12 mouse cellular contexts compared by ENCODE assay signal in the genomic region with DNA sequence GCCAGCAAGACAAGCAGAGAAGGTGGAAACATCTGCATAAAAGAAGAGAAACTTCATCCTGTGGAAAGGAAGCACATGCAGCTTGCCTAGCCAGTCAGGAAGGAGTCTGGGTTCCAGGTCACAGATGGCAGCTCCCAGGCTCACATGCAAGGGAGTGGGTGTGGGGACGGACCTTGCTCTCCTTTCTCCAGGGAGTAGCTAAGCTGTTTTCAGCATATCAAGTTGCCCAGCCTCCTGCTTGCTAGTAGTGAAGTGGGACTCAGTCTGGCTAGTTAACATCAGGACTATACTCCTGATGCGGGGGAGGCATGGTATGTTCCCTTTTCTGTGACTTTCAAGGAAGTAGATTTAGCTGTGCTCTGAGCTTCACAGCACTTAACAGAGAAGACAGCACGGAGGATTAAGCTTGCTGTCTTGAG.
DNase-seq lines count a peak whose midpoint lies in the region; ATAC-seq and TF ChIP-seq lines count a peak whose summit lies in the region.
"Had no signal": no experiment of that assay in that cellular context is flagged by ENCODE, and none has a peak within 500 bp of the region (broad histone marks: within the 10 kb centered on the region; RNA-seq: fewer than 3 reads in every experiment).

No protein-coding gene starts in this region.

- no peak overlapping the region for H3K27ac ChIP-seq in gastrocnemius, adult 2 months
- no peak overlapping the region for H3K27ac ChIP-seq in liver, embryonic 13.5 days
- H3K27ac ChIP-seq in liver, embryonic 12.5 days: no peak overlapping the region
- H3K27ac ChIP-seq in intestine, embryonic 16.5 days (ENCODE audit: low read length): no peak overlapping the region
- H3K27ac ChIP-seq in stomach, postnatal 0 days (replicated peaks): no peak overlapping the region
- H3K27ac ChIP-seq: embryonic facial prominence, embryonic 15.5 days; limb, embryonic 15.5 days; stomach, embryonic 15.5 days had no signal

- intact Hi-C loops in gastrocnemius, adult 2 months (cut with DNase I): no loop called here
- intact Hi-C loops in left cerebral cortex, postnatal 4 days (cut with DNase I): no loop called here

- H3K4me1 ChIP-seq in liver, embryonic 13.5 days (replicated peaks): 0 out of 2 replicates have a peak, but pooled peaks cover 3% of the 10 kb centered on the region
- H3K4me1 ChIP-seq in liver, embryonic 12.5 days: 0 out of 2 replicates have a peak, but pooled peaks cover 6% of the 10 kb centered on the region
- 0 out of 2 replicates have a peak, but pooled peaks cover 3% of the 10 kb centered on the region for H3K4me1 ChIP-seq in intestine, embryonic 16.5 days (ENCODE audit: control insufficient read depth, insufficient read depth, low read length)
- no peaks in the 10 kb centered on the region for H3K4me1 ChIP-seq in stomach, postnatal 0 days (replicated peaks; ENCODE audit: control insufficient read depth, insufficient read depth)
- H3K4me1 ChIP-seq: embryonic facial prominence, embryonic 15.5 days; limb, embryonic 15.5 days; stomach, embryonic 15.5 days had no signal

- no peaks in the 10 kb centered on the region for H3K36me3 ChIP-seq in liver, embryonic 13.5 days
- no peaks in the 10 kb centered on the region for H3K36me3 ChIP-seq in liver, embryonic 12.5 days
- H3K36me3 ChIP-seq in intestine, embryonic 16.5 days (ENCODE audit: control insufficient read depth, insufficient read depth, low read length): no peaks in the 10 kb centered on the region
- H3K36me3 ChIP-seq in stomach, postnatal 0 days (ENCODE audit: control insufficient read depth, insufficient read depth, low read length): no peaks in the 10 kb centered on the region
- H3K36me3 ChIP-seq: embryonic facial prominence, embryonic 15.5 days; limb, embryonic 15.5 days; stomach, embryonic 15.5 days had no signal

- peak; percentile 21 for DNase-seq in gastrocnemius, adult 2 months
- DNase-seq in gastrocnemius, adult 8-10 months (ENCODE audit: low spot score in 2 of 2): no peak
- DNase-seq in liver, embryonic 13.5 days: no peak
- DNase-seq in stomach, postnatal 0 days (ENCODE audit: low spot score): peak; percentile 22
- DNase-seq in left cerebral cortex, postnatal 4 days: no peak
- no peak for DNase-seq in gastrocnemius, postnatal 25 days
- DNase-seq: heart, postnatal 36 days had no signal

- no peak for TF ChIP-seq EP300 in stomach, postnatal 0 days (optimal IDR thresholded peaks at IDR 0.05)

- H3K4me3 ChIP-seq in gastrocnemius, adult 2 months: no peak overlapping the region
- H3K4me3 ChIP-seq in liver, embryonic 13.5 days (replicated peaks): no peak overlapping the region
- H3K4me3 ChIP-seq in liver, embryonic 12.5 days: no peak overlapping the region
- no peak overlapping the region for H3K4me3 ChIP-seq in intestine, embryonic 16.5 days (ENCODE audit: low read length)
- no peak overlapping the region for H3K4me3 ChIP-seq in stomach, postnatal 0 days (ENCODE audit: low read depth, low read length)
- H3K4me3 ChIP-seq: embryonic facial prominence, embryonic 15.5 days; limb, embryonic 15.5 days; stomach, embryonic 15.5 days had no signal

- ATAC-seq in liver, embryonic 13.5 days (ENCODE audit: low read depth): 0 out of 2 replicates have a peak, but pooled peaks have one; percentile 18
- no peak for ATAC-seq in liver, embryonic 12.5 days
- ATAC-seq in intestine, embryonic 16.5 days: peak; percentile 83
- no peak for ATAC-seq in stomach, postnatal 0 days (ENCODE audit: low FRiP score, low TSS enrichment)

- no peak for TF ChIP-seq CTCF in gastrocnemius, adult 2 months (IDR thresholded peaks at IDR 0.05)
- no peak for TF ChIP-seq CTCF in stomach, postnatal 0 days (IDR thresholded peaks at IDR 0.05; ENCODE audit: low read depth)

- H3K9me3 ChIP-seq in liver, embryonic 13.5 days (replicated peaks): no peaks in the 10 kb centered on the region
- H3K9me3 ChIP-seq in liver, embryonic 12.5 days (replicated peaks): no peaks in the 10 kb centered on the region
- no peaks in the 10 kb centered on the region for H3K9me3 ChIP-seq in intestine, embryonic 16.5 days (ENCODE audit: control insufficient read depth, low read length)
- no peaks in the 10 kb centered on the region for H3K9me3 ChIP-seq in stomach, postnatal 0 days (ENCODE audit: control insufficient read depth, low read length)
- H3K9me3 ChIP-seq: embryonic facial prominence, embryonic 15.5 days; limb, embryonic 15.5 days; stomach, embryonic 15.5 days had no signal

- H3K27me3 ChIP-seq in liver, embryonic 13.5 days: no peaks in the 10 kb centered on the region
- H3K27me3 ChIP-seq in liver, embryonic 12.5 days (replicated peaks): no peaks in the 10 kb centered on the region
- H3K27me3 ChIP-seq in intestine, embryonic 16.5 days (replicated peaks; ENCODE audit: control insufficient read depth, insufficient read depth, low read length): no peaks in the 10 kb centered on the region
- no peaks in the 10 kb centered on the region for H3K27me3 ChIP-seq in stomach, postnatal 0 days (ENCODE audit: control insufficient read depth, insufficient read depth, low read length)
- H3K27me3 ChIP-seq: embryonic facial prominence, embryonic 15.5 days; limb, embryonic 15.5 days; stomach, embryonic 15.5 days had no signal

- H3K4me2 ChIP-seq in liver, embryonic 13.5 days: no peak overlapping the region
- H3K4me2 ChIP-seq in liver, embryonic 12.5 days: no peak overlapping the region
- no peak overlapping the region for H3K4me2 ChIP-seq in intestine, embryonic 16.5 days (ENCODE audit: low read depth, low read length)
- no peak overlapping the region for H3K4me2 ChIP-seq in stomach, postnatal 0 days (replicated peaks; ENCODE audit: low read depth)
- H3K4me2 ChIP-seq: embryonic facial prominence, embryonic 15.5 days; limb, embryonic 15.5 days; stomach, embryonic 15.5 days had no signal

- no peak overlapping the region for H3K9ac ChIP-seq in liver, embryonic 13.5 days
- no peak overlapping the region for H3K9ac ChIP-seq in liver, embryonic 12.5 days
- H3K9ac ChIP-seq in intestine, embryonic 16.5 days (ENCODE audit: low read depth, low read length): no peak overlapping the region
- H3K9ac ChIP-seq in stomach, postnatal 0 days (ENCODE audit: low read length): no peak overlapping the region
- H3K9ac ChIP-seq: embryonic facial prominence, embryonic 15.5 days; limb, embryonic 15.5 days; stomach, embryonic 15.5 days had no signal

- 19% methylated on average over 3 of the region's 3 CpGs for WGBS in liver, embryonic 13.5 days (ENCODE audit: insufficient replicate concordance)
- 24% methylated on average over 3 of the region's 3 CpGs for WGBS in liver, embryonic 12.5 days (ENCODE audit: insufficient replicate concordance)
- 41% methylated on average over 3 of the region's 3 CpGs for WGBS in intestine, embryonic 16.5 days
- 49% methylated on average over 3 of the region's 3 CpGs for WGBS in stomach, postnatal 0 days

Comparison
In these comparisons a context has a peak if more than half of its experiments do, and no peak if none do; other contexts are left out.
1. DNase-seq: peak in gastrocnemius, adult 2 months (single experiment) and stomach, postnatal 0 days (single experiment); none in gastrocnemius, adult 8-10 months (0 of 2), liver, embryonic 13.5 days (single experiment), left cerebral cortex, postnatal 4 days (single experiment) and gastrocnemius, postnatal 25 days (single experiment).
2. ATAC-seq: peak in liver, embryonic 13.5 days (single experiment) and intestine, embryonic 16.5 days (single experiment); none in liver, embryonic 12.5 days (single experiment) and stomach, postnatal 0 days (single experiment).